Mouse (Mus musculus): Measurements from ENCODE around the gene Kank1. TPM values are rescaled to one million over a fixed set of nuclear protein-coding genes. Genes with fewer than 3 reads are reported as not detected.
"Not testable (repeated sequence)": the region's sequence is repeated elsewhere in the genome, so short reads cannot be mapped to it uniquely, and the experiment has no call there.

Kank1 gene
- polyA plus RNA-seq, 1 experiment = not detected

DNA sequence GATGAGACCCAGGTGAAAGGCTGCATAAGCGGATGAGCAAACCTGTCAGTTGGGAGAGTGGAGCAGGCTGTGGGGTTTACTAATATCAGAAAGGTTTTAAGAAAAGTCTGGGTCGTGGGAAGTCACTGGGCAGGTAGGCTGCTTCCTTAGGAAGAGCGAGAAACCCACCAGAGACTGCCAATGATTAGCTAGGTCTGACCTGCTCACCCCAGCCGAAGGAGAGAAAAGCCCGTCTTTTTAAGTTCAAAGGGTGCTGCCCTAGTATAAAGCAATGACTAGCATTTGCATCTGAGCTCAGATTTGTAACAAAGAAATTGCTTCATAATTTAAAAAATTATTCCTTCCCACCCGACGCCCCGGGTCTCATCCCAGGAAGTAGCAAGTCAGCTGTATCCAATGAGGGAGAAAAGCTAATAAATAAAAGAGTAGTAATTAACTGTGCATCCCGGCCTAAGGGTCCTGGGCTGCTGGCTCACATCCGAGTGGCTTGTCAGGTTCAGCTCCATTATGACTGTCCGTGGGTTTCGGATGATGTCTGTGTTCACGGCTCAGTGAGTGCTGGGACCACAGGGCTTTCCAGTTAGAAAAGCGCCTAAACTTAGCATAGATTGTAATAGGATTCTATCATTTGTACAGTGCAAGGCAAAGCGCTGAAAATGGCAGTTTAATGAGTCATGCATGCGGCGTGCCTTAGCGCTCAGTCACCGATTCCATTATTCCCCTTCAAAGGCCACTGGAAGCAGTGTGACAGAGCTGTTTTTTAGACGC, 225.0 kb downstream of the Kank1 start:
- no peaks in the 10 kb centered on the region for H3K36me3 ChIP-seq (ENCODE audit: control insufficient read depth)

DNA sequence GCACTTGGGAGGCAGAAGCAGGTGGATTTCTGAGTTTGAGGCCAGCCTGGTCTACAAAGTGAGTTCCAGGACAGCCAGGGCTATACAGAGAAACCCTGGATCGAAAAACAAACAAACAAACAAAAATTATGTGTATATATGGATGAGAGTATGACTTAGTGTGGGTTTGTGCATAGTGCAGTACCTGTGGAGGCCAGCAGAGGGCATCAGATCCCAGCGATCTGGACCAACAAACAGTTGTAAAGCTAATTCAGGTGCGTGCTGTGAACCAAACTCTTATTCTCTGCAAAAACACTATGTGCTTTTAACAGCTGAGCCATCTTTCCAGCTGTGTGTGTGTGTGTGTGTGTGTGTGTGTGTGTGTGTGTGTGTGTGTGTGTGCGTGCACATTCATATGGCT, 239.0 kb downstream of the Kank1 start:
- not testable (repeated sequence) for H3K4me1 ChIP-seq (ENCODE audit: control insufficient read depth); H3K36me3 ChIP-seq (ENCODE audit: control insufficient read depth); H3K4me3 ChIP-seq (replicated peaks); H3K9me3 ChIP-seq (ENCODE audit: control insufficient read depth, low read length); H3K27me3 ChIP-seq (ENCODE audit: control insufficient read depth)

More for the DNA sequence above, 225.0 kb downstream of the Kank1 start:
- Histone ChIP-seq H3K4me3 (replicated peaks) (no peak overlapping the region), H3K4me1 (ENCODE audit: control insufficient read depth) (no peaks in the 10 kb centered on the region), H3K9me3 (ENCODE audit: control insufficient read depth, low read length) (peaks cover 25% of the 10 kb centered on the region), H3K27me3 (ENCODE audit: control insufficient read depth) (no peaks in the 10 kb centered on the region)
- TF ChIP-seq GATA1 (IDR thresholded peaks at IDR 0.05; ENCODE audit: low read length) (no peak), TAL1 (IDR thresholded peaks at IDR 0.05; ENCODE audit: low read length) (no peak)

DNA sequence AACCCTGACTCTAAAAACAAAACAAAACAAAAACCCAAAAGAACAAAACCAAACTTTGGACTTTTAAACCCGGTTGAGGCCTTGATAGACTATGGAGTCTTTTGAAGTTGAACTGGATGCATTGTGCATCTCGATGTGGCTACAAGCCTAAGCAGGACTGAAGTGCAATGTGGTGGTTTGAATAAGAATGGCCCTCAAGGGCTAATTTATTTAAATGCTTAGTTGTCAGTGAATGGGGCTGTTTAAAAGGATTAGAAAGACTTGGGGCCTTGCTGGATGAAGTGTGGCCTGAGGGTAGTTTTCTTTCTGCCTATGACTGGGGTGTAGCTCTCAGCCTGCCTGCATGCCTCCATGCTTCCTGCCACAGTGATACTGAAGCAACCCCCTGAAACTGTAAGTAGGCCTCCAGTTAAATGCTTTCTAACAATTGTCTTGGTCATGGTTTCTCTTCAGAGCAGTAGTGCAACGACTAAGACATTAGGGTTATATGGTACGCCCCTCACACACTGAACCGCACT, 242.4 kb downstream of the Kank1 start:
- Histone ChIP-seq H3K27me3 (ENCODE audit: control insufficient read depth) (no peaks in the 10 kb centered on the region), H3K36me3 (ENCODE audit: control insufficient read depth) (no peaks in the 10 kb centered on the region), H3K4me3 (replicated peaks) (no peak overlapping the region), H3K9me3 (ENCODE audit: control insufficient read depth, low read length) (no peaks in the 10 kb centered on the region), H3K4me1 (ENCODE audit: control insufficient read depth) (no peaks in the 10 kb centered on the region)
- TF ChIP-seq TAL1 (IDR thresholded peaks at IDR 0.05; ENCODE audit: low read length) (no peak), GATA1 (IDR thresholded peaks at IDR 0.05; ENCODE audit: low read length) (no peak)

DNA sequence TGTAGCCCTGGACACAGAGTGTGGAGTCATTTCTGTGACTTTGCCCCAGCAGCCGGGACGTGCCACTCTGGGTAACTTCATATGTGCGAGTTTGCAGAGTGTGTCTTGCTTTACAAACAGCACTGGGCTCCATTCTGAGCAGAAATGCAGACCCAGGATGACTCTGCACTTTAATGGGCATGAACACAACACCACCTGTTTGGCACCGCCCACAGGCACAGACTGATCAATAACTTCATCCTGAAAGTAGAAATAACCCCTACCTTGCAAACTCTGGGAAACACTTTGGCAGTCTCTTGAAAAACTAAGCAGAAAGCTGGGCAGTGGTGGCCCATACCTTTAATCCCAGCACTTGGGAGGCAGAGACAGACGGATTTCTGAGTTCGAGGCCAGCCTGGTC, 244.0 kb downstream of the Kank1 start:
- peaks cover 2% of the 10 kb centered on the region; the same call in 1 of the 2 replicates for H3K27me3 ChIP-seq (ENCODE audit: control insufficient read depth)
- H3K36me3 ChIP-seq (ENCODE audit: control insufficient read depth) = no peaks in the 10 kb centered on the region
- no peak overlapping the region for H3K4me3 ChIP-seq (replicated peaks)
- TF ChIP-seq TAL1 (IDR thresholded peaks at IDR 0.05; ENCODE audit: low read length) (no peak), GATA1 (IDR thresholded peaks at IDR 0.05; ENCODE audit: low read length) (no peak)
- no peaks in the 10 kb centered on the region for H3K4me1 ChIP-seq (ENCODE audit: control insufficient read depth)
- no peaks in the 10 kb centered on the region for H3K9me3 ChIP-seq (ENCODE audit: control insufficient read depth, low read length)

Other genes starting within 250 kb of the Kank1 start
- gene Dock8, start 237.4 kb upstream of the Kank1 start, polyA plus RNA-seq (2012) = 0.06 and 0.09 TPM in 2 replicates